Mouse (Mus musculus): ENCODE results near the gene Rpf2. TPM values are rescaled to one million over a fixed set of nuclear protein-coding genes. Genes with fewer than 3 reads are reported as not detected.
A peak's percentile ranks its signal among the peaks of the same experiment; 100 is the strongest.

Gene Rpf2
- polyA plus RNA-seq, 1 experiment from 2014 or later, result 81.9 TPM

- Histone ChIP-seq H3K27me3 (ENCODE audit: control insufficient read depth, insufficient read depth, low read length) (no peaks in the 10 kb centered on the region), H3K4me1 (ENCODE audit: control insufficient read depth, insufficient read depth, low read length) (no peaks in the 10 kb centered on the region), H3K9me3 (ENCODE audit: control insufficient read depth, low read length) (no peaks in the 10 kb centered on the region), H3K27ac (ENCODE audit: low read depth, low read length) (no peak overlapping the region), H3K4me2 (ENCODE audit: low read depth, low read length) (no peak overlapping the region), H3K4me3 (ENCODE audit: low read depth, low read length) (no peak overlapping the region), H3K9ac (replicated peaks; ENCODE audit: low read depth, low read length) (no peak overlapping the region), H3K36me3 (ENCODE audit: control insufficient read depth, insufficient read depth, low read length) (peaks cover 19% of the 10 kb centered on the region; the same call in 1 of the 2 replicates)
- 96% methylated on average over 7 of the region's 7 CpGs for WGBS
- ATAC-seq (ENCODE audit: low read depth), result no peak
These were observed 14.4 kb downstream of the Rpf2 start for GRCm38 (mm10) chr10:40232442-40232841.

- H3K4me2 ChIP-seq (ENCODE audit: low read depth, low read length), result no peak overlapping the region
- H3K36me3 ChIP-seq (ENCODE audit: control insufficient read depth, insufficient read depth, low read length), result peaks cover 31% of the 10 kb centered on the region
- no peaks in the 10 kb centered on the region for H3K4me1 ChIP-seq (ENCODE audit: control insufficient read depth, insufficient read depth, low read length)
- H3K27me3 ChIP-seq (ENCODE audit: control insufficient read depth, insufficient read depth, low read length), result no peaks in the 10 kb centered on the region
- H3K9ac ChIP-seq (replicated peaks; ENCODE audit: low read depth, low read length), result no peak overlapping the region
- 90% methylated on average over 1 of the region's 1 CpGs for WGBS
- ATAC-seq (ENCODE audit: low read depth), result no peak
- no peaks in the 10 kb centered on the region for H3K9me3 ChIP-seq (ENCODE audit: control insufficient read depth, low read length)
- H3K4me3 ChIP-seq (ENCODE audit: low read depth, low read length), result no peak overlapping the region
- H3K27ac ChIP-seq (ENCODE audit: low read depth, low read length), result no peak overlapping the region
These were observed 17.1 kb downstream of the Rpf2 start for GRCm38 (mm10) chr10:40229725-40230124.

DNA sequence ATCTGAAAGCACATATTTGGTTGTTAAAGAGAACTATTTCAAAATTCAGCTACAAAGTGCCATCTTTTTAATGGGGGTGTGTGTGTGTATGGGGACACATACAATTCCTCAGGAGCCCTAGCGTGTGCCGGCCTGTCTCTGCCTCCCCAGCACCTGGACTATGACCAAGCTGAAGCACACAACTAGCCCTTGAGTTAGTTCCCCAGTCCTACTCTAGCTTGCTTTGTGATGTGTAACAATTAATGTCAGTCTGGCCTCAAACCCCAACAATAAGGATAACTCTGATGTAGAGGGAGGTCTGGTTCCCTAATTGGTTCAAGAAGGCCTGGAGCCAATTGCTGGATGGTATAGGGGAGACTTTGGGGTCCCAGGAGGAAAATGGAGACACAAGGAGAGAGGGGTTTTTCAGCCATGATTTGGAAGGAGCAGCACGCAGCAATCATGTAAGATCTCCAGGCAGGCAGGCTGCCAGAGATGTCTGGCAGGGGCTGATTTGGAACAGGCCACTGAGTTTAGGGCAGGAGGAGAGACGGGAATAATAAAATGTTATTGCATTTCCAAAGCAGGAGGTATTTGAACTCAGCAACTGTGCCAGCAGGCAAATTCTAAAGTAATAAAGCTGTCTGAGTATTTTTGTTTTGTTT, 19.1 kb downstream of the Rpf2 start:
- Histone ChIP-seq H3K4me2 (ENCODE audit: low read depth, low read length) (no peak overlapping the region), H3K4me1 (ENCODE audit: control insufficient read depth, insufficient read depth, low read length) (no peaks in the 10 kb centered on the region), H3K9me3 (ENCODE audit: control insufficient read depth, low read length) (no peaks in the 10 kb centered on the region), H3K27me3 (ENCODE audit: control insufficient read depth, insufficient read depth, low read length) (no peaks in the 10 kb centered on the region), H3K27ac (ENCODE audit: low read depth, low read length) (no peak overlapping the region), H3K9ac (replicated peaks; ENCODE audit: low read depth, low read length) (no peak overlapping the region), H3K4me3 (ENCODE audit: low read depth, low read length) (no peak overlapping the region), H3K36me3 (ENCODE audit: control insufficient read depth, insufficient read depth, low read length) (peaks cover 23% of the 10 kb centered on the region)
- 74% methylated on average over 4 of the region's 4 CpGs for WGBS
- no peak; the same call in 1 of the 2 replicates for ATAC-seq (ENCODE audit: low read depth)

- 67% methylated on average over 3 of the region's 3 CpGs for whole genome bisulfite sequencing
- no peak overlapping the region for H3K4me2 ChIP-seq (ENCODE audit: low read depth, low read length)
- ATAC-seq (ENCODE audit: low read depth), result no peak
- H3K36me3 ChIP-seq (ENCODE audit: control insufficient read depth, insufficient read depth, low read length), result peaks cover 4% of the 10 kb centered on the region; the same call in 1 of the 2 replicates
- H3K9me3 ChIP-seq (ENCODE audit: control insufficient read depth, low read length), result no peaks in the 10 kb centered on the region
- H3K27ac ChIP-seq (ENCODE audit: low read depth, low read length), result no peak overlapping the region
- H3K4me1 ChIP-seq (ENCODE audit: control insufficient read depth, insufficient read depth, low read length), result no peaks in the 10 kb centered on the region
- H3K4me3 ChIP-seq (ENCODE audit: low read depth, low read length), result no peak overlapping the region
- H3K27me3 ChIP-seq (ENCODE audit: control insufficient read depth, insufficient read depth, low read length), result no peaks in the 10 kb centered on the region
- no peak overlapping the region for H3K9ac ChIP-seq (replicated peaks; ENCODE audit: low read depth, low read length)
These were observed 28.0 kb downstream of the Rpf2 start for GRCm38 (mm10) chr10:40218874-40219273.

- no peak overlapping the region for H3K27ac ChIP-seq (ENCODE audit: low read depth, low read length)
- no peak overlapping the region for H3K4me3 ChIP-seq (ENCODE audit: low read depth, low read length)
- peak; percentile 82 for ATAC-seq (ENCODE audit: low read depth)
- no peak overlapping the region for H3K9ac ChIP-seq (replicated peaks; ENCODE audit: low read depth, low read length)
- H3K27me3 ChIP-seq (ENCODE audit: control insufficient read depth, insufficient read depth, low read length), result no peaks in the 10 kb centered on the region
- H3K4me1 ChIP-seq (ENCODE audit: control insufficient read depth, insufficient read depth, low read length), result no peaks in the 10 kb centered on the region
- no peak overlapping the region for H3K4me2 ChIP-seq (ENCODE audit: low read depth, low read length)
- no peaks in the 10 kb centered on the region for H3K36me3 ChIP-seq (ENCODE audit: control insufficient read depth, insufficient read depth, low read length)
- no peaks in the 10 kb centered on the region for H3K9me3 ChIP-seq (ENCODE audit: control insufficient read depth, low read length)
- WGBS, result 39% methylated on average over 13 of the region's 13 CpGs
These were observed 34.2 kb downstream of the Rpf2 start for GRCm38 (mm10) chr10:40212443-40213169.

DNA sequence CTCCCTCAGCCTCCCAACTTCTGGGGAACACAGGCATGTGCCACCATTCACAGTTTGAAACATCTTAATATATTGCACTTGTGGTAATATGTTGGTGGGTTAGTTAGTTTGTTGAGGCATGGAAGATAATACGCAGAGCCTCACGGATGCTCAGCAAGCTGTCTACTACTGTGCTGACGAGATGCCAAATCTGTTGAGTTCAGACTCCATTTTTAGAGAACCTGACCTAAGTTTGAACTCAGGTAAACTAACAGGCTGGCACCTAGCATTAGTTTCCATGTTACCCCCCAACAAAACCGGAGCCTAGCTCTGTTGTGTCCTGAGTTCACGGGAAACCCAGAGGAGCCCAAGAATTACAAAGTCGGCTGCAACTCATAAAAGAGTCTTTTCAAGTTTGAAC, 51.8 kb downstream of the Rpf2 start:
- no peak overlapping the region for H3K27ac ChIP-seq (ENCODE audit: low read depth, low read length)
- H3K9ac ChIP-seq (replicated peaks; ENCODE audit: low read depth, low read length), result no peak overlapping the region
- H3K36me3 ChIP-seq (ENCODE audit: control insufficient read depth, insufficient read depth, low read length), result no peaks in the 10 kb centered on the region
- H3K9me3 ChIP-seq (ENCODE audit: control insufficient read depth, low read length), result no peaks in the 10 kb centered on the region
- H3K4me1 ChIP-seq (ENCODE audit: control insufficient read depth, insufficient read depth, low read length), result no peaks in the 10 kb centered on the region
- no peak overlapping the region for H3K4me2 ChIP-seq (ENCODE audit: low read depth, low read length)
- no peaks in the 10 kb centered on the region for H3K27me3 ChIP-seq (ENCODE audit: control insufficient read depth, insufficient read depth, low read length)
- no peak for ATAC-seq (ENCODE audit: low read depth)
- WGBS, result 78% methylated on average over 6 of the region's 6 CpGs
- no peak overlapping the region for H3K4me3 ChIP-seq (ENCODE audit: low read depth, low read length)

- 55% methylated on average over 17 of the region's 18 CpGs for WGBS
These were observed 54.6 kb downstream of the Rpf2 start for GRCm38 (mm10) chr10:40192010-40192935.

GRCm38 (mm10) chr10:40191338-40191979, 55.4 kb downstream of the Rpf2 start:
- Histone ChIP-seq H3K9ac (replicated peaks; ENCODE audit: low read depth, low read length) (no peak overlapping the region), H3K36me3 (ENCODE audit: control insufficient read depth, insufficient read depth, low read length) (no peaks in the 10 kb centered on the region), H3K27me3 (ENCODE audit: control insufficient read depth, insufficient read depth, low read length) (no peaks in the 10 kb centered on the region), H3K4me3 (ENCODE audit: low read depth, low read length) (no peak overlapping the region), H3K9me3 (ENCODE audit: control insufficient read depth, low read length) (no peaks in the 10 kb centered on the region), H3K4me2 (ENCODE audit: low read depth, low read length) (peak overlapping the region; percentile 7; the same call in 1 of the 2 replicates), H3K27ac (ENCODE audit: low read depth, low read length) (no peak overlapping the region), H3K4me1 (ENCODE audit: control insufficient read depth, insufficient read depth, low read length) (no peaks in the 10 kb centered on the region)
- 48% methylated on average over 22 of the region's 22 CpGs for WGBS
- no peak for ATAC-seq (ENCODE audit: low read depth)

More at GRCm38 (mm10) chr10:40192010-40192935, 54.6 kb downstream of the Rpf2 start:
- no peak overlapping the region for H3K27ac ChIP-seq (ENCODE audit: low read depth, low read length)
- H3K4me2 ChIP-seq (ENCODE audit: low read depth, low read length), result peak overlapping the region; percentile 7; the same call in 1 of the 2 replicates
- H3K9me3 ChIP-seq (ENCODE audit: control insufficient read depth, low read length), result no peaks in the 10 kb centered on the region
- ATAC-seq (ENCODE audit: low read depth), result no peak
- no peaks in the 10 kb centered on the region for H3K27me3 ChIP-seq (ENCODE audit: control insufficient read depth, insufficient read depth, low read length)
- no peak overlapping the region for H3K9ac ChIP-seq (replicated peaks; ENCODE audit: low read depth, low read length)
- H3K4me1 ChIP-seq (ENCODE audit: control insufficient read depth, insufficient read depth, low read length), result no peaks in the 10 kb centered on the region
- H3K36me3 ChIP-seq (ENCODE audit: control insufficient read depth, insufficient read depth, low read length), result no peaks in the 10 kb centered on the region
- no peak overlapping the region for H3K4me3 ChIP-seq (ENCODE audit: low read depth, low read length)

Data from neural tube, embryonic 14.5 days (tissue).